Comparison of ENCODE assay signal across 11 mouse cellular contexts in the genomic region with DNA sequence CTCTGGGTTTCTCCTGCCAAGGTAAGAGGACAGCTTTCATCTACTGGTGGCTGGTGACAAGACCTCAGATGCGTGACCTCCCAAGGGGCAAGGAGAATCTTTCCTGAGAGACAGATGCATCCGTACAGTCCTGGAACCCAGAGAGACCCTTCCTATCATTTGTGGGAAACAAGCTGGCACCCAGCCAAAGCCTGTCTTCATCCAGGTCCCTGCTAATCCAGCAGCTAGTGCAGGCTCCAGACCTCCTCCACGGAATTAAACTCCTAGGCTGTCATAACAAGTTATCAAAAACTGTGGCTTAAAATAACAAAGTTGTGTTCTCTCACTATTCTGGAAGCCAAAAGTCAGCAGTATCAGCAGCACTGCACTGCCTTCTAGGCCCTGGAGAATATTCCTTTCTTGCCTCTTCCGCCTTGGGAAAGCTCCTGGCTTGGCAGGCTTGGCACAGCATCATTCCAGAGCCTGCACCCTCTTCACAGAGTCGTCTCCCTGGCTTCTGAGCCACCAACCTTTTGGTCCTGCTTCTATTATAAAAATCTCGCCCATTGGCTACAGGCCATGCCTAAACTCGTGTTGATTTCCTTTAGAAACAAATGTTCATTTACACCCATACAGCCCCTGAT.
DNase-seq lines count a peak whose midpoint lies in the region; ATAC-seq lines count a peak whose summit lies in the region.
"Had no signal": no experiment of that assay in that cellular context is flagged by ENCODE, and none has a peak within 500 bp of the region (broad histone marks: within the 10 kb centered on the region; RNA-seq: fewer than 3 reads in every experiment).

No protein-coding gene starts in this region.

- no peak overlapping the region for H3K4me2 ChIP-seq in heart, embryonic 15.5 days
- H3K4me2 ChIP-seq in hindbrain, embryonic 12.5 days (replicated peaks) = no peak overlapping the region
- H3K4me2 ChIP-seq: liver, embryonic 12.5 days; neural tube, embryonic 12.5 days had no signal

- H3K27me3 ChIP-seq in heart, embryonic 15.5 days = no peaks in the 10 kb centered on the region
- H3K27me3 ChIP-seq in heart, embryonic 10.5 days (ENCODE audit: insufficient read depth, poor library complexity, severe bottlenecking) = no peaks in the 10 kb centered on the region
- H3K27me3 ChIP-seq in hindbrain, embryonic 12.5 days = no peaks in the 10 kb centered on the region
- H3K27me3 ChIP-seq: liver, embryonic 12.5 days; neural tube, embryonic 12.5 days had no signal

- DNase-seq in heart, embryonic 10.5 days (ENCODE audit: low spot score) = no peak
- DNase-seq in testis, postnatal 10 days (ENCODE audit: low spot score) = peak; percentile 50
- no peak for DNase-seq in testis, postnatal 14 days (ENCODE audit: low spot score)
- peak; percentile 6 for DNase-seq in yolk sac, embryonic 10.5 days (ENCODE audit: low spot score)
- no peak for DNase-seq in kidney, adult 18-20 months
- DNase-seq: thymus, postnatal 4 days had no signal

- H3K27ac ChIP-seq in heart, embryonic 15.5 days = no peak overlapping the region
- no peak overlapping the region for H3K27ac ChIP-seq in heart, embryonic 10.5 days
- no peak overlapping the region for H3K27ac ChIP-seq in hindbrain, embryonic 12.5 days
- H3K27ac ChIP-seq: liver, embryonic 12.5 days; neural tube, embryonic 12.5 days had no signal

- H3K9me3 ChIP-seq in heart, embryonic 15.5 days (replicated peaks) = no peaks in the 10 kb centered on the region
- H3K9me3 ChIP-seq in heart, embryonic 10.5 days = no peaks in the 10 kb centered on the region
- no peaks in the 10 kb centered on the region for H3K9me3 ChIP-seq in hindbrain, embryonic 12.5 days (replicated peaks)
- H3K9me3 ChIP-seq: liver, embryonic 12.5 days; neural tube, embryonic 12.5 days had no signal

- H3K36me3 ChIP-seq in heart, embryonic 15.5 days = no peaks in the 10 kb centered on the region
- H3K36me3 ChIP-seq in heart, embryonic 10.5 days = no peaks in the 10 kb centered on the region
- H3K36me3 ChIP-seq in hindbrain, embryonic 12.5 days = no peaks in the 10 kb centered on the region
- H3K36me3 ChIP-seq: liver, embryonic 12.5 days; neural tube, embryonic 12.5 days had no signal

- no peak overlapping the region for H3K9ac ChIP-seq in heart, embryonic 15.5 days
- no peak overlapping the region for H3K9ac ChIP-seq in hindbrain, embryonic 12.5 days
- H3K9ac ChIP-seq: liver, embryonic 12.5 days; neural tube, embryonic 12.5 days had no signal

- 0 out of 2 replicates have a peak, but pooled peaks have one; percentile 25 for ATAC-seq in heart, embryonic 15.5 days (replicated peaks; ENCODE audit: insufficient number of reproducible peaks, insufficient read depth, low FRiP score, low read depth)
- ATAC-seq in hindbrain, embryonic 12.5 days (ENCODE audit: low FRiP score) = peak; percentile 44; the same call in 1 of the 2 replicates
- no peak for ATAC-seq in granulocyte monocyte progenitor cell, adult 5-6 weeks (replicated peaks; ENCODE audit: poor library complexity, severe bottlenecking)
- ATAC-seq: liver, embryonic 12.5 days had no signal

- peaks cover 19% of the 10 kb centered on the region for H3K4me1 ChIP-seq in heart, embryonic 15.5 days (replicated peaks)
- peaks cover 18% of the 10 kb centered on the region for H3K4me1 ChIP-seq in heart, embryonic 10.5 days
- H3K4me1 ChIP-seq in hindbrain, embryonic 12.5 days = peaks cover 19% of the 10 kb centered on the region
- H3K4me1 ChIP-seq: liver, embryonic 12.5 days; neural tube, embryonic 12.5 days had no signal

- WGBS in heart, embryonic 15.5 days = 25% methylated on average over 7 of the region's 7 CpGs
- WGBS in heart, embryonic 10.5 days = 50% methylated on average over 7 of the region's 7 CpGs
- 67% methylated on average over 7 of the region's 7 CpGs for WGBS in hindbrain, embryonic 12.5 days

- H3K4me3 ChIP-seq in heart, embryonic 15.5 days = no peak overlapping the region
- H3K4me3 ChIP-seq in heart, embryonic 10.5 days = no peak overlapping the region
- H3K4me3 ChIP-seq in hindbrain, embryonic 12.5 days = no peak overlapping the region
- H3K4me3 ChIP-seq: liver, embryonic 12.5 days; neural tube, embryonic 12.5 days had no signal

Comparison
In these comparisons a context has a peak if more than half of its experiments do, and no peak if none do; other contexts are left out.
1. DNase-seq: peak in testis, postnatal 10 days (single experiment) and yolk sac, embryonic 10.5 days (single experiment); none in heart, embryonic 10.5 days (single experiment), testis, postnatal 14 days (single experiment) and kidney, adult 18-20 months (single experiment).